Mouse (Mus musculus) urinary bladder, postnatal 14 days (tissue): ENCODE measurements around the gene Klc1.

Experiments used
- DNase-seq: peaks from one replicate; pipeline ENCODE4 v3.0.0; 2021; ENCODE audit warnings: low spot score

Klc1 gene

GRCm38 (mm10) chr12:111770651-111771050, 12.0 kb downstream of the Klc1 start:
- no peak for DNase-seq

DNA sequence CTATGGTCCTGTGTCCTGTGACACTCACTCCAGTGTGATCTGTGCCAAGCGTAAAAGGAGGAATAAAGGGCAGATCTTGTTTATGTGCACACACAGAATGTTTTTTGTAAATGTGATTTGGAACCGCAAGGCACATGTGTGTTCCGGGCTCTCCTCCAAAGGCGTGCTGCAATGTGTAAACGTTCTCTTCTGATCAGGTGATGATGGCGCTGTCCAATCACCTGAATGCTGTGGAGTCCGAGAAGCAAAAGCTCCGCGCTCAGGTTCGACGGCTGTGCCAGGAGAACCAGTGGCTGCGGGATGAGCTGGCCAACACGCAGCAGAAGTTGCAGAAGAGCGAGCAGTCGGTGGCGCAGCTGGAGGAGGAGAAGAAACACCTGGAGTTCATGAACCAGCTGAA, 15.5 kb downstream of the Klc1 start:
- no peak for DNase-seq

DNA sequence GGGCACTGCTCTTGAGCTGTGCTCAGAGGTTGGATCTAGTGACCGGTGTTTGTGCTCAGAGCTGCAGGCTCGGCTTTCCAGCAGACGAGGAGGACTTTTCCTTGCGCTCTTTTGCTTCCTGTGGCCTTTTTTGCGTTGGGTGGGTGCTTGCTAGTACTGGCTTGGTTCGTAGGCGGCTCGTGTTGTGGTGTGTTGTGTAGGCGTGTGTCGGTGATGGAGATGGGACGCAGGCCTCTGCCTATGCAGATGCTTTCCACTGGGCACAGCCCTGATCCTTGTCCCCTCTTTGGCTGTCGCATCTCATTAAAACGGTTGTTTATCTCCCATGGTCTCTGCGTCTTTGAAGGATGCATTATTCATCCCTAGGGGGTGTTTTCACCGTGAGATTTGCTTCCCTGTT, 16.2 kb downstream of the Klc1 start:
- no peak for DNase-seq

DNA sequence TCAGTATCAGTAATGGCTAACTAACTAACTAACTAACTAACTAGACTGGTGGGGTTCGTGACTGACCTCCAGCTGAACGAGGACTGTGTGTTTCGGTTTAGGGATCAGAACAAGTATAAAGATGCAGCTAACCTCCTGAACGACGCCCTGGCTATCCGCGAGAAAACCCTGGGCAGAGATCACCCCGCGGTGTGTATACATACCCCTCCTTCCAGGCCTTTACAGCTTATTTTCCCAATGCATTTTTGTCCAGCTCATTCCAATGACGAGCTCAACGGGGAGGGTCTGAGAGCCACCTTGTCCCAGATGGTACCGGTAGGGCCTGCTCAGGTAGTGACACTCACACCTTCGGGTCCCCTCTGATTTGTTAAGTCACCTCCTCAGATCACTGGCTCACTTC, 19.3 kb downstream of the Klc1 start:
- no peak for DNase-seq

GRCm38 (mm10) chr12:111779544-111779943, 20.9 kb downstream of the Klc1 start:
- no peak for DNase-seq

GRCm38 (mm10) chr12:111785174-111785573, 26.5 kb downstream of the Klc1 start:
- no peak for DNase-seq

GRCm38 (mm10) chr12:111787015-111787414, 28.4 kb downstream of the Klc1 start:
- no peak for DNase-seq

GRCm38 (mm10) chr12:111790090-111790489, 31.4 kb downstream of the Klc1 start:
- no peak for DNase-seq

DNA sequence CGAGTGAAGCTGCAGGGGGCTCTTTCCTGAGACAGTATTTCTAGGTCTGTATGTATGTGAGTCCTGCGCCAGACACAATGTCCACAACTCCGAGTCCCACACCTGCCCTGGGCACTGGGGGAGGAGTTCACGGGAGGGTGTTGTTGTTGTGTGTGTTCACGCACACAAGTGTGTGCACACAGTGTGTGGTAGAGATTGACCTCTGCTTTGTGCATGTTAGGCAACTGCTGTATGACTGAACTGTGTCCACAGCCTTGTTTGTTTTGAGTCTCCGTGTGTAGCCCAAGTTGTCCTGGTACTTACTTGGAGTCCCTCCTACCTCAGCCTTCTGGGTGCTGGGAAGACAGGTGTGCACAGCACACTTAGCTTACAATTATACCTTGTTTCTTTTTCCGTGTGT, 32.0 kb downstream of the Klc1 start:
- DNase-seq, result no peak

DNA sequence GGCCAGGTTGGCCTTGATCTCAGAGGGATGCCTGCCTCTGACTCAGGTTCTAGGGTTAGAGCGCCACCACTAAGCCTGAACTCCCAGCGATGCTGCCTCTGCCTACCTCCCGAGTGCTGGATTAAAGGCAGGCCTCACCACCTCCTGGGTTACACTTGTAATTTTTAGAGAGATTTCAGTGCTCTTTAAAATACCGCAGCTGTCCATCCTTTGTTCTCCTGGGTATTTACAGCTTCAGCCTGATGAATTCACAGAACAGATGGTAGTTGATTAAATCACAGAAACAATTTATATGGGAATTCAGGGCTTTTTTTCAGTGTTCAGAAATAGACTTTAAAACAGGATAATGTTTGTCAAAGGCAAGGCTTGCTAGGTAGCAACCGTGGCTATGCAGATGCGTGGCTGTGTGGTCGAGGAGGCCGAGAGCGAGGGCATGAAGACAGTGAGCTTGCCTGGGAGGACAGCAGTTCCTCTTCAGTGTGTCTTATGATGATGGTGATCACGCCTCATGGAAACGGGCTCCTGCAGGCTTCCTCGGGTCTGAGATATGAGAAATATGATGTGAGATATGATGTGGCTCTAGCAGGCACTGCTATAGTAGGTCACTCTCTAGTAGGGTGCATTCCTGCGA, 32.9 kb downstream of the Klc1 start:
- DNase-seq, result no peak

- DNase-seq, result no peak
Observed at GRCm38 (mm10) chr12:111794102-111794501, 35.5 kb downstream of the Klc1 start.

- DNase-seq, result no peak
Observed at GRCm38 (mm10) chr12:111794526-111795179, 36.0 kb downstream of the Klc1 start.

- no peak for DNase-seq
Observed at GRCm38 (mm10) chr12:111795180-111795895, 36.7 kb downstream of the Klc1 start.

DNA sequence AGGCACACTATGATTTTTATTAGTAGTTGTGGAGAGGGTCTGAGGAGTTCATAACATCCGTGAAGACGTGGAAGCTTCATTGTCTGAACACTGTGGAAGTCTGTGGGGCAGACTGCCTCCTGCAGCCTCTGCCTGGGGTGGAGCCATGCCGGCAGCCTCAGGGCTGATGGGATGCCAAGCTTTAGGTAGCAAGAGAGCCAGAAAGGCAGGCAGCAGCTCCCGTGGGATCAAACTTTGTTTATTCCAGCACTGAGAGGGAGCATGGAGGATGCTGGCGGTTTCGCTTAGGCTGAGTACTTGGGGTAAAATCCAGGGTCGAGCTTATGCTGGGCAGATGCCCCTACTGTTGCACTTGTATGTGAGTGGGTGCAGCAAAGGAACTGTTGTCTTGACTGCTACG, 38.6 kb downstream of the Klc1 start:
- DNase-seq, result no peak

GRCm38 (mm10) chr12:111798493-111798892, 39.8 kb downstream of the Klc1 start:
- no peak for DNase-seq

DNA sequence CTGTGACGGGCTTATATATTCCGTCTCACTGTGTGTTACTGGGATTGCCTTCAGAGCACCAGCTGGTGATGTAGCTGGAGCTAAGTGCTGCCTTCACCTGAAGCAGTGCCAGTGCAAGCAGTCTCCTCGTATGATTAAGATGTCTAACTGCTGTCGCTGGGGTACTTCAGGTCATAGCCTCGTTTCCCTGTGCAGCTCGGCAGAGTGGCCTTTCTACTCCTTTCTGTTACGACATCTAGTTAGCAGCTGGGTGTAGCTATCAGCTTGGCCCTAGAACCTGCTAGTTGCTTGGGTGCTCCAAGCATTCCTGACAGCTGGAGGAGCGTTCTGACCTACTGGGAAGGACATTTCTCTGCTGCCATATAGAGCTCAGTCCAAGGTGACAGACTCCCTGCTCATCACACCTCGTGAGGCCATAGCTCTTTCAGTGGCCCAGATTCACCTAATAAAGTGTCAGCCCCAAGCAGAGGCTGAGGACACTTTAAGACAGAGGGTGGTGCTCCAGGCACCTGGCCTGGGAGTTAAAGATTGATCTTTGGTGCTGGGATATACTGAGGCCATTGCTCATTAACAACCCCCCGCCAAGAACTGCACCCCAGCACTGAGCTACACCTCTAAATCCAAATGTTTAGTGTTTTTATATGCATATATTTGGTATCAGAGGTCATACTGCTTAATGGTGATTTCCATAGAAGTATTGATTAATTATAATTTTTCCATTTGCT, 42.0 kb downstream of the Klc1 start:
- DNase-seq, result no peak

- DNase-seq, result no peak
Observed at GRCm38 (mm10) chr12:111803538-111803937, 44.9 kb downstream of the Klc1 start.

- no peak for DNase-seq
Observed at GRCm38 (mm10) chr12:111808775-111809174, 50.1 kb downstream of the Klc1 start.

DNA sequence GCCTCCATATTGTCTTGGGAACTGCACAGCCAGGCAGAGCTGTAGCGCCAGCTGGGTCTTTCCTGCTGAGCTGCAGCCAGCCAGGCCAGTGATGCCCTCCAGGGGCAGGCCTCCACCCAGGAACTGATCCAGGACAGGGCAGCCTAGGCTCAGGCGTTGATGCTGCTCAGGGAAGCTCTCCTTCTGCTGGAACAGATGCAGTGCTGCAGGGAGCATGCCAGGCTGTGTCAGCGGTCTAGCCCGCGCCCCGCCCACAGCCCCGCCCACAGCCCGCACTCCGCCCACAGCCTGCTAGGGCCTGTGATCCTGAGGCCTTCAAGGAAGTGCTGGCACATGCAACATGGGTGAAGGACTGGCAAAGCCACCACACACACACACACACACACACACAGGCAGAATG, 51.1 kb downstream of the Klc1 start:
- DNase-seq, result peak; percentile 85

- DNase-seq, result no peak
Observed at GRCm38 (mm10) chr12:111812075-111812474, 53.4 kb downstream of the Klc1 start.

GRCm38 (mm10) chr12:111812611-111813010, 54.0 kb downstream of the Klc1 start:
- no peak for DNase-seq

- no peak for DNase-seq
Observed at GRCm38 (mm10) chr12:111813111-111813765, 54.6 kb downstream of the Klc1 start.
